Mouse (Mus musculus) intestine, embryonic 15.5 days (tissue): ENCODE results near the gene Saxo1. TPM values are rescaled to one million over a fixed set of nuclear protein-coding genes. Genes with fewer than 3 reads are reported as not detected.

Source experiments
- ATAC-seq: fragments of 200-750 bp; cut with Nextera tagmentation; 2 replicates; pipeline ENCODE4 v1.8.0; 2017; ENCODE audit warnings: moderate TSS enrichment, moderate library complexity
- H3K27ac ChIP-seq: fragments of 300-500 bp; sonication (generic); 2 replicates; pipeline ENCODE4 v1.5.1; 2015; ENCODE audit warnings: mild to moderate bottlenecking, inconsistent platforms
- H3K27me3 ChIP-seq: fragments of 300-500 bp; sonication (generic); replicated peaks from 2 replicates; pipeline ENCODE4 v1.6.1; 2015; ENCODE audit warnings: inconsistent platforms
- H3K36me3 ChIP-seq: fragments of 300-500 bp; sonication (generic); 2 replicates; pipeline ENCODE4 v1.6.1; 2015; ENCODE audit warnings: inconsistent platforms
- H3K4me1 ChIP-seq: fragments of 300-500 bp; sonication (generic); replicated peaks from 2 replicates; pipeline ENCODE4 v1.6.1; 2015; ENCODE audit warnings: inconsistent platforms
- H3K4me2 ChIP-seq: fragments of 300-500 bp; sonication (generic); replicated peaks from 2 replicates; pipeline ENCODE4 v1.6.1; 2015; ENCODE audit warnings: mild to moderate bottlenecking, inconsistent platforms
- H3K4me3 ChIP-seq: fragments of 300-500 bp; sonication (generic); replicated peaks from 2 replicates; pipeline ENCODE4 v1.5.1; 2015; ENCODE audit warnings: inconsistent platforms
- H3K9ac ChIP-seq: fragments of 300-500 bp; sonication (generic); 2 replicates; pipeline ENCODE4 v1.6.1; 2015; ENCODE audit warnings: inconsistent platforms
- H3K9me3 ChIP-seq: fragments of 300-500 bp; sonication (generic); 2 replicates; pipeline ENCODE4 v1.6.1; 2016; ENCODE audit warnings: inconsistent platforms
- WGBS: fragments of 180-500 bp; shearing (Covaris S2); methylation state at CpG from one replicate; pipeline ENCODE4 v1.1.7; 2015; 5-methylcytosine and 5-hydroxymethylcytosine counted together
- polyA plus RNA-seq: library from polyadenylated mRNA; unstranded; fragments of >200 nt; fragmentation: Nextera tagmentation; extraction: Ambion mirVana; gene quantifications from 2 replicates; pipeline ENCODE4 v1.2.1, GENCODE M21; 2015

The Saxo1 gene
- polyA plus RNA-seq, 1 experiment from 2014 or later, result not detected

GRCm38 (mm10) chr4:86407200-86407527 is 151.0 kb downstream of the Saxo1 start:
- Histone ChIP-seq H3K27me3 (no peaks in the 10 kb centered on the region), H3K36me3 (no peaks in the 10 kb centered on the region), H3K4me2 (no peak overlapping the region), H3K27ac (no peak overlapping the region), H3K9me3 (no peaks in the 10 kb centered on the region), H3K4me1 (0 out of 2 replicates have a peak, but pooled peaks cover 4% of the 10 kb centered on the region), H3K9ac (no peak overlapping the region), H3K4me3 (no peak overlapping the region)
- ATAC-seq, result no peak
- 78% methylated on average over 3 of the region's 3 CpGs for WGBS

GRCm38 (mm10) chr4:86406501-86407199 is 151.5 kb downstream of the Saxo1 start:
- Histone ChIP-seq H3K36me3 (no peaks in the 10 kb centered on the region), H3K9me3 (no peaks in the 10 kb centered on the region), H3K27me3 (no peaks in the 10 kb centered on the region), H3K27ac (no peak overlapping the region), H3K4me1 (0 out of 2 replicates have a peak, but pooled peaks cover 4% of the 10 kb centered on the region), H3K4me3 (no peak overlapping the region), H3K4me2 (no peak overlapping the region), H3K9ac (no peak overlapping the region)
- ATAC-seq, result no peak
- WGBS, result 41% methylated on average over 7 of the region's 7 CpGs

- H3K27me3 ChIP-seq, result no peaks in the 10 kb centered on the region
- no peaks in the 10 kb centered on the region for H3K9me3 ChIP-seq
- ATAC-seq, result no peak
- H3K27ac ChIP-seq, result no peak overlapping the region
- no peak overlapping the region for H3K9ac ChIP-seq
- WGBS, result 60% methylated on average over 3 of the region's 3 CpGs
- no peaks in the 10 kb centered on the region for H3K36me3 ChIP-seq
- no peak overlapping the region for H3K4me2 ChIP-seq
- no peak overlapping the region for H3K4me3 ChIP-seq
- H3K4me1 ChIP-seq, result no peaks in the 10 kb centered on the region
Measured at GRCm38 (mm10) chr4:86401116-86401515, 157.0 kb downstream of the Saxo1 start.

GRCm38 (mm10) chr4:86397470-86397869 is 160.7 kb downstream of the Saxo1 start:
- no peak for ATAC-seq
- 56% methylated on average over 2 of the region's 2 CpGs for WGBS

GRCm38 (mm10) chr4:86396672-86397288 is 161.3 kb downstream of the Saxo1 start:
- Histone ChIP-seq H3K4me1 (no peaks in the 10 kb centered on the region), H3K4me2 (no peak overlapping the region), H3K27ac (no peak overlapping the region), H3K4me3 (no peak overlapping the region), H3K36me3 (no peaks in the 10 kb centered on the region), H3K27me3 (no peaks in the 10 kb centered on the region), H3K9me3 (no peaks in the 10 kb centered on the region), H3K9ac (no peak overlapping the region)
- WGBS, result 65% methylated on average over 7 of the region's 7 CpGs
- ATAC-seq, result no peak

More at GRCm38 (mm10) chr4:86397470-86397869, 160.7 kb downstream of the Saxo1 start:
- Histone ChIP-seq H3K9me3 (no peaks in the 10 kb centered on the region), H3K27ac (no peak overlapping the region), H3K36me3 (no peaks in the 10 kb centered on the region), H3K4me1 (no peaks in the 10 kb centered on the region), H3K9ac (no peak overlapping the region), H3K4me2 (no peak overlapping the region), H3K4me3 (no peak overlapping the region), H3K27me3 (no peaks in the 10 kb centered on the region)

- no peak overlapping the region for H3K4me2 ChIP-seq
- no peak overlapping the region for H3K4me3 ChIP-seq
- no peaks in the 10 kb centered on the region for H3K36me3 ChIP-seq
- no peaks in the 10 kb centered on the region for H3K4me1 ChIP-seq
- H3K9me3 ChIP-seq, result no peaks in the 10 kb centered on the region
- ATAC-seq, result no peak
- H3K27me3 ChIP-seq, result no peaks in the 10 kb centered on the region
- no peak overlapping the region for H3K27ac ChIP-seq
- WGBS, result 82% methylated on average over 6 of the region's 6 CpGs
- no peak overlapping the region for H3K9ac ChIP-seq
Measured at GRCm38 (mm10) chr4:86395636-86396035, 162.5 kb downstream of the Saxo1 start.

Other genes with a start within 250 kb of the Saxo1 start
- 64.0 and 69.8 TPM in 2 replicates for gene Rraga, start 17.3 kb upstream of the Saxo1 start, polyA plus RNA-seq
- gene Haus6, start 53.7 kb upstream of the Saxo1 start, polyA plus RNA-seq, result 13.0 and 13.7 TPM in 2 replicates
- 144 and 164 TPM in 2 replicates for gene Plin2, start 111.7 kb upstream of the Saxo1 start, polyA plus RNA-seq
- 4.7 and 5.8 TPM in 2 replicates for gene Dennd4c, start 190.2 kb upstream of the Saxo1 start, polyA plus RNA-seq